Mouse (Mus musculus) neural tube, embryonic 12.5 days (tissue): ENCODE results near the gene Lyst. TPM values are rescaled to one million over a fixed set of nuclear protein-coding genes. Genes with fewer than 3 reads are reported as not detected.
"Not testable (repeated sequence)": the region's sequence is repeated elsewhere in the genome, so short reads cannot be mapped to it uniquely, and the experiment has no call there.

Source experiments
- ATAC-seq: fragments of 200-750 bp; cut with Nextera tagmentation; 2 replicates; pipeline ENCODE4 v1.8.0; 2017; ENCODE audit warnings: low read depth, mild to moderate bottlenecking, moderate TSS enrichment, moderate library complexity; ENCODE audit not compliant: low FRiP score
- H3K27ac ChIP-seq: fragments of 300-500 bp; sonication (generic); 2 replicates; pipeline ENCODE4 v1.5.1; 2016
- H3K27me3 ChIP-seq: fragments of 300-500 bp; sonication (generic); replicated peaks from 2 replicates; pipeline ENCODE4 v1.6.1; 2016; ENCODE audit warnings: mild to moderate bottlenecking
- H3K36me3 ChIP-seq: fragments of 300-500 bp; sonication (generic); 2 replicates; pipeline ENCODE4 v1.6.1; 2016; ENCODE audit warnings: mild to moderate bottlenecking
- H3K4me1 ChIP-seq: fragments of 300-500 bp; sonication (generic); 2 replicates; pipeline ENCODE4 v1.6.1; 2016
- H3K4me2 ChIP-seq: fragments of 300-500 bp; sonication (generic); replicated peaks from 2 replicates; pipeline ENCODE4 v1.6.1; 2016; ENCODE audit warnings: mild to moderate bottlenecking
- H3K4me3 ChIP-seq: fragments of 300-500 bp; sonication (generic); 2 replicates; pipeline ENCODE4 v1.5.1; 2016
- H3K9ac ChIP-seq: fragments of 300-500 bp; sonication (generic); 2 replicates; pipeline ENCODE4 v1.6.1; 2016; ENCODE audit warnings: mild to moderate bottlenecking
- H3K9me3 ChIP-seq: fragments of 300-500 bp; sonication (generic); 2 replicates; pipeline ENCODE4 v1.6.1; 2016; ENCODE audit warnings: mild to moderate bottlenecking
- WGBS: fragments of 180-500 bp; shearing (Covaris S2); methylation state at CpG from one replicate; pipeline ENCODE4 v1.1.7; 2016; 5-methylcytosine and 5-hydroxymethylcytosine counted together
- polyA plus RNA-seq: library from polyadenylated mRNA; unstranded; fragments of >200 nt; fragmentation: Nextera tagmentation; extraction: Ambion mirVana; gene quantifications from 2 replicates; pipeline ENCODE4 v1.2.1, GENCODE M21; 2016

Lyst gene
- polyA plus RNA-seq = 3.5 and 5.8 TPM in 2 replicates

GRCm38 (mm10) chr13:13590048-13591011 is at the start of gene Lyst:
Gene Lyst, plus strand, starts transcription at chr13:13590397.
- Histone ChIP-seq H3K9me3 (no peaks in the 10 kb centered on the region), H3K27ac (peak within 1 kb of the TSS; percentile 57), H3K9ac (peak within 1 kb of the TSS; percentile 73), H3K4me3 (peak within 1 kb of the TSS; percentile 79), H3K36me3 (no peaks in the 10 kb centered on the region), H3K4me2 (peak within 1 kb of the TSS; percentile 88), H3K27me3 (no peaks in the 10 kb centered on the region), H3K4me1 (0 out of 2 replicates have a peak, but pooled peaks cover 2% of the 10 kb centered on the region)
- under 1% methylated on average over 88 of the region's 88 CpGs for WGBS
- ATAC-seq = peak; percentile 98

GRCm38 (mm10) chr13:13543073-13543472 is 47.1 kb upstream of the Lyst start:
- not testable (repeated sequence) for H3K9me3 ChIP-seq, H3K9ac ChIP-seq, H3K36me3 ChIP-seq, H3K4me3 ChIP-seq, H3K4me2 ChIP-seq, H3K4me1 ChIP-seq, ATAC-seq, H3K27ac ChIP-seq, H3K27me3 ChIP-seq
- 93% methylated on average over 10 of the region's 10 CpGs for WGBS

- no peak for ATAC-seq
- Histone ChIP-seq H3K27ac (no peak overlapping the region), H3K4me2 (no peak overlapping the region), H3K9me3 (0 out of 2 replicates have a peak, but pooled peaks cover 5% of the 10 kb centered on the region), H3K4me1 (no peaks in the 10 kb centered on the region), H3K4me3 (no peak overlapping the region), H3K9ac (no peak overlapping the region), H3K36me3 (no peaks in the 10 kb centered on the region), H3K27me3 (no peaks in the 10 kb centered on the region)
- WGBS = 78% methylated on average over 3 of the region's 3 CpGs
Observed at GRCm38 (mm10) chr13:13546792-13547191, 43.4 kb upstream of the Lyst start.

GRCm38 (mm10) chr13:13547889-13548288 is 42.3 kb upstream of the Lyst start:
- Histone ChIP-seq H3K36me3 (no peaks in the 10 kb centered on the region), H3K27ac (no peak overlapping the region), H3K9me3 (0 out of 2 replicates have a peak, but pooled peaks cover 5% of the 10 kb centered on the region), H3K4me3 (no peak overlapping the region), H3K4me2 (no peak overlapping the region), H3K9ac (no peak overlapping the region), H3K4me1 (no peaks in the 10 kb centered on the region), H3K27me3 (no peaks in the 10 kb centered on the region)
- 90% methylated on average over 4 of the region's 4 CpGs for WGBS
- no peak for ATAC-seq

GRCm38 (mm10) chr13:13548431-13549190 is 41.6 kb upstream of the Lyst start:
- no peak for ATAC-seq
- 90% methylated on average over 6 of the region's 6 CpGs for WGBS
- Histone ChIP-seq H3K27me3 (no peaks in the 10 kb centered on the region), H3K36me3 (no peaks in the 10 kb centered on the region), H3K9me3 (0 out of 2 replicates have a peak, but pooled peaks cover 5% of the 10 kb centered on the region), H3K4me2 (no peak overlapping the region), H3K9ac (no peak overlapping the region), H3K4me1 (no peaks in the 10 kb centered on the region), H3K4me3 (no peak overlapping the region), H3K27ac (no peak overlapping the region)

- WGBS = 85% methylated on average over 9 of the region's 9 CpGs
- ATAC-seq = no peak
- H3K9me3 ChIP-seq = no peaks in the 10 kb centered on the region
- no peaks in the 10 kb centered on the region for H3K4me1 ChIP-seq
- H3K27ac ChIP-seq = no peak overlapping the region
- no peak overlapping the region for H3K4me3 ChIP-seq
- H3K27me3 ChIP-seq = no peaks in the 10 kb centered on the region
- no peak overlapping the region for H3K9ac ChIP-seq
- no peaks in the 10 kb centered on the region for H3K36me3 ChIP-seq
- H3K4me2 ChIP-seq = no peak overlapping the region
Observed at GRCm38 (mm10) chr13:13549687-13550660, 40.2 kb upstream of the Lyst start.

- WGBS = 65% methylated on average over 3 of the region's 3 CpGs
- no peak overlapping the region for H3K9ac ChIP-seq
- H3K27me3 ChIP-seq = no peaks in the 10 kb centered on the region
- ATAC-seq = no peak
- no peaks in the 10 kb centered on the region for H3K36me3 ChIP-seq
- no peaks in the 10 kb centered on the region for H3K4me1 ChIP-seq
- H3K9me3 ChIP-seq = no peaks in the 10 kb centered on the region
- H3K27ac ChIP-seq = no peak overlapping the region
- no peak overlapping the region for H3K4me2 ChIP-seq
- no peak overlapping the region for H3K4me3 ChIP-seq
Observed at GRCm38 (mm10) chr13:13552020-13552419, 38.2 kb upstream of the Lyst start.

- no peak overlapping the region for H3K4me2 ChIP-seq
- H3K9me3 ChIP-seq = no peaks in the 10 kb centered on the region
- H3K4me3 ChIP-seq = no peak overlapping the region
- no peaks in the 10 kb centered on the region for H3K27me3 ChIP-seq
- 68% methylated on average over 1 of the region's 1 CpGs for WGBS
- H3K27ac ChIP-seq = no peak overlapping the region
- H3K4me1 ChIP-seq = no peaks in the 10 kb centered on the region
- no peaks in the 10 kb centered on the region for H3K36me3 ChIP-seq
- no peak overlapping the region for H3K9ac ChIP-seq
- no peak for ATAC-seq
Observed at GRCm38 (mm10) chr13:13553660-13554059, 36.5 kb upstream of the Lyst start.

GRCm38 (mm10) chr13:13555196-13555595 is 35.0 kb upstream of the Lyst start:
- Histone ChIP-seq H3K4me1 (no peaks in the 10 kb centered on the region), H3K9ac (no peak overlapping the region), H3K36me3 (no peaks in the 10 kb centered on the region), H3K4me3 (no peak overlapping the region), H3K4me2 (no peak overlapping the region), H3K9me3 (no peaks in the 10 kb centered on the region), H3K27ac (no peak overlapping the region), H3K27me3 (no peaks in the 10 kb centered on the region)
- ATAC-seq = no peak
- WGBS = 92% methylated on average over 3 of the region's 3 CpGs

GRCm38 (mm10) chr13:13557001-13557743 is 33.0 kb upstream of the Lyst start:
- Histone ChIP-seq H3K9ac (no peak overlapping the region), H3K27me3 (no peaks in the 10 kb centered on the region), H3K36me3 (no peaks in the 10 kb centered on the region), H3K9me3 (no peaks in the 10 kb centered on the region), H3K4me2 (no peak overlapping the region), H3K4me1 (no peaks in the 10 kb centered on the region), H3K27ac (no peak overlapping the region), H3K4me3 (no peak overlapping the region)
- no peak for ATAC-seq
- 88% methylated on average over 5 of the region's 5 CpGs for WGBS

GRCm38 (mm10) chr13:13558251-13558650 is 31.9 kb upstream of the Lyst start:
- WGBS = 83% methylated on average over 2 of the region's 2 CpGs
- Histone ChIP-seq H3K4me3 (no peak overlapping the region), H3K27me3 (no peaks in the 10 kb centered on the region), H3K36me3 (no peaks in the 10 kb centered on the region), H3K9ac (no peak overlapping the region), H3K4me1 (no peaks in the 10 kb centered on the region), H3K4me2 (no peak overlapping the region), H3K9me3 (no peaks in the 10 kb centered on the region), H3K27ac (no peak overlapping the region)
- no peak for ATAC-seq
